Mouse (Mus musculus): ENCODE data around the gene Upk3b. TPM values are rescaled to one million over a fixed set of nuclear protein-coding genes. Genes with fewer than 3 reads are reported as not detected.
"Not testable (repeated sequence)": the region's sequence is repeated elsewhere in the genome, so short reads cannot be mapped to it uniquely, and the experiment has no call there.

Upk3b gene
- total RNA-seq, 2 experiments from 2014 or later, result not detected

DNA sequence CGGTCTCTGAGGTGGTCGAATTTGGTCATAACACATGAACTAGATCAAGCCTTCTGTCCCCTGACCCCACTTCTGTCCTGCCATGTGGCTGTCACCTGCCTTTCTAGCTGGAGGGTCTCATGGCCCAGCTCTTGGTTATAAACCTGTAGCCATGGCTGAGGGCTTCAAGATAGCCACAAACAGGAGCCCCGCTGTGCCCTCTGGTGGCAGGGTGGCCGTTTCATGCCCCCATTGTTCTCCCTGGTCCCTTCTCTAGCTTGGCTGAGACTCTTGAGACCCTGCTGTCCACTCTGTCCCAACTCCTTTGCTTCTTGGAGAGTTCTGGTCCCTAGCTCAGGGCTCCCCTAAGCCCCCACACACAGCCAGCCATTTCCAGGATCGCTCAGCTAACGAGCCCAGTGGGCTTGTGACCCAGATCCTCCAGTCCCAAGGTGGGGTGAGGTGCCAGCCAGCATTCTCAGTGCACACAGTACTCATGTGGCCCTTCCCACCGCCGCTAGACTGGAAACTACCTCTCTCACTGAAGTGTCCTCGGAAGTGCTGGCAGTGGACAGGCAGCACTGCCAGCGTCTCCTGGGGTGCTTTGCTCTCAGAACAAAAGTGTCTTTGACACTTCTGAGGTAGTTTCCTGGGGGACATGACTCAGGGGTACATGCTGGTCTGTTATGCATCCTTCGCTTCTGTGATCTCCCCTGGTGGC lies 10.5 kb upstream of the Upk3b start:
- intact Hi-C loops (cut with DNase I), result no loop called here
- DNase-seq, result no peak

DNA sequence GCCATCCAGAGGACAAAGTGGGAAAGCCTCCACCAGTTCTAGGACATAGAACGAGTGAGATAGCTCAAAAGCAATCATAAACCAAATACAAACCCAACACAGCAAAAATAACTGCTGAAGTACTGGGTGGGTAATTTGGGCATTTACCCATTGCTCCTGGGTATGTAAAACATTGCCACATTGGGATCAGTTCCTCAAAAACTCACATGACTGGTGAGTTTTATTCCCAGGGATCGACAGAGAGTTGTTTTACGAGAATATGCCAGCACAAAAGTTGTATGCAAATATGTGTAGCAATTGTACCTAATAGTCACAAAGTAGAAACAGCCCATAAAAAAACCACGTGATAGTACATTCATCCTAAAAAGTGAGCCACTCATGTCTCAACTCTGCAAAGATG lies 3.4 kb upstream of the Upk3b start:
- DNase-seq, result no peak
- intact Hi-C loops (cut with DNase I), result no loop called here

DNA sequence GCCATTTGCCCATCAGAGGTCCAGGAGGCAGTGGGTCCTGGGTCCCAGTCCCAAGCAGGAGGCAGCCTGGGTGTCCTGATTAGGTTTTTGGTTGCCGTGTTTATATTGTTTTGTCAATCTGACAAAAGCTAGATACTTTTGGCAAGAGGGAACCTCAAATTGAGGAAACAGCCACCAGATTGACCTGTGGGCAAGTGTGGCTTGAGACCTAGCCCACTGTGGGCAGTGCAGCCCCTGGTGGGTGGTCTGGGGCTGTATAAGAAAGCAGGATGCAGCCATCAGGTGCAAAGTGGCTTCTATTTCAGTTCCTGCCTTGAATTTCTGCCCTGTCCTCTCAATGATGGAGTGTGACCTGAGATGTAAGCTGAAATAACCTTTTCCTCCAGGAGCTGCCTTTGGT lies 3.0 kb upstream of the Upk3b start:
- no peak for DNase-seq
- intact Hi-C loops (cut with DNase I), result no loop called here

DNA sequence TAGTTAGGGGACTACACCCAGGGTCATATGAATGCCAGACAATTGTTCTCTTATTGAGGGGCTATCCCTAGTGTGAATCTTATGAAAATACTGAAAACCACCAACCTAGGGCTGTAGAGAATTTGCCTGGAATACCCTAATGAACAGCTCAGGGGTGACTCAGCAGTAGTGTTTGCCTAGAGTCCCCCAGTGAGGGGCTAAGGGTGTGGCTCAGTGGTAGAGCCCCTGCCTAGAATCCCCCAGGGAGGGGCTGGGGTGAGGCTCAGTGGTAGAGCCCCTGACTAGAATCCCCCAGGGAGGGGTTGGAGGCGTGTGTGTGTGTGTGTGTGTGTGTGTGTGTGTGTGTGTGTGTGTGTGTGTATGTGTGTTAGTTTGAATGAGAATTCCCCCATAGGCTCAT lies 1.6 kb upstream of the Upk3b start:
- no peak for DNase-seq
- intact Hi-C loops (cut with DNase I), result no loop called here

DNA sequence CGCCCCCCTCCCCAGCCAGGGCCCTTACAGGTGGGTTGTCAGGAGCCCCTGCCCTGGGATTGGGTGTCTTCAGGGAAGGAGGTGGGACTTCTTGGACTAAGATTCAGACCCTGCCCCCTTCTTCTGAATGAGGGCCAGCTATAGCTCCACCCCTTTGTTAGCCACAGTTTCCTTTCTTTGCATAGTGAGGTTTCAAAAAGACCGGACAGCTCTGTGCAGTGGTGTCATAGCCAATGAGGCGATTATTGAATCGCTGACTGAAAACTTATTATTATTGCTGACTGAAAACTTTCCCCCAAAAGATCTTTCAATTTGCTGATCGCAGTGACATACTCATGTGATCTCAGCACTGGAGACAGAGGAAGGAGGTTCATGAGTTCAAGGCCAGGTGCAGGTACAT lies 1.9 kb downstream of the Upk3b start:
- no peak for DNase-seq
- intact Hi-C loops (cut with DNase I), result no loop called here

DNA sequence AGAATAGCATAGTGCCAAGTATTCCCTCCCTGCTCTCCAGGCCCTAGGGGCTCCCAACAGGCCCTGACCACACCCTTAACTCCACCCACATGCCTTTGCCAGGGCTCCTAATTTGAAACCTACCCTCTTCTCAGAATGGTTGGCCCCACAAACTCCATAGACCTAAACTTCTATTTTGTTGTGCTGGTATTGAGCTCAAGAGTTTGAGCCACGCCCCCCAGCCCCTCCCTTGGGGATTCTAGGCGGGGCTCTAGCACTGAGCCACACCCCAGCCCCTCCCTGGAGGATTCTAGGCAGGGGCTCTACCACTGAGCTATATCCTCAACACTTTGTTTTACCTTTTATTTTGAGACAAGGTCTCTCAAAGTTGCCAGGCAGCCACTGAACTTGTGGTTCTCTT lies 3.0 kb downstream of the Upk3b start:
- DNase-seq, result no peak
- intact Hi-C loops (cut with DNase I), result no loop called here

DNA sequence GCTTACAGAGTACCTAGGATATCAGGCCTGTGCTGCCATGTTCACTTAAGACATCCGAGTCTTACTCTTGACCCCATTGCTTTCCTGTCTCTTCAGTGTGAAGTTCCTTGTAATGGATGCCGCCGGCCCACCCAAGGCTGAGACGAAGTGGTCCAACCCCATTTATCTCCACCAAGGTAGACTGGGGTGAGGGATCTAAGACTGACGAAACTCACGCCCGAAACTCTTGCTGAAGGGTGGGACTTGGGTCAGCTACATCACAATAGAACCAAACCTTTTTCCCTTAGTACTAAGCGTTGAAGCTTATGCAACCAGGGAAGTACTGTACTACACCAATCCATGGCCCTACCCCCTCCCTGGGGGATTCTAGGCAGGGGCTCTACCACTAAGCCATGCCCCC lies 3.4 kb downstream of the Upk3b start:
- intact Hi-C loops (cut with DNase I), result no loop called here
- no peak for DNase-seq

DNA sequence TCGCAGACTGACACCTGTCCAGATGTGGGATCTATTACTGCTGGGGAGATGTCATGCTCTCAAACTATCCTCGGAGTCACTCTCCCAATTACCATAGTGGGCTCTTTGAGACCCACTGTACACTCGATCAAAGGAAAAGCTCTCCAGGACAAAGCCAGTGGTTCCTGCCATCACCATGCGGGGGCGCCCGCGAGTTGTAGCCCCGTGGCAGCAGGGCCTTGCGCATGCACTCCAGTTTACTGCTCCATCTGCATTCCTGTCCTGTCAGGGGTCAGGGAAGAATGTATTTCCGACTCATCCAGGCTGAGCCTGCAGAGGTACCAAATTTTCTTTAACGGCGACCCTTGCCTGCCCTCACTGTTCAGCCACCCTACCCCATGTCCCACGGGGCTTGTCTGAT lies 6.6 kb downstream of the Upk3b start:
- DNase-seq, result no peak
- intact Hi-C loops (cut with DNase I), result no loop called here

DNA sequence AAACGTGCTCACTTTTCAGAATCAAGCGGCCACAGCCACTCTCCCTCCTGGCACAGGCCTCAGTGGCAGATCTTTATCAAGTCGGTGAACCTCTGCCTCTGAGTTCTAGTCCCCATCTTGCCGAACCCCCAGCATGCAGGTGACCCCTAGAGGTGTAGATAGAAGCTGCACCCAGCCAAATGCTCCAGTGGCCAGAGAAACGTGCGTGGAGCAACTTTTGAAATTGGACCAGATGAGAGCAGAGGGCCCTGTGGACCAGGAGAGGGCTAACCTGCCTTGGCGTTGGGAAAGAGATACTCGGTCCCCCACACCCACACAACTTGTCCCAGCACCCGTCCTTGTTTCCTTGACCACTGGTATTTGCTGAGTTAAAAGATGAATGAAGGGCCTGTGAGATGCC lies 7.1 kb downstream of the Upk3b start:
- intact Hi-C loops (cut with DNase I), result no loop called here
- no peak for DNase-seq

DNA sequence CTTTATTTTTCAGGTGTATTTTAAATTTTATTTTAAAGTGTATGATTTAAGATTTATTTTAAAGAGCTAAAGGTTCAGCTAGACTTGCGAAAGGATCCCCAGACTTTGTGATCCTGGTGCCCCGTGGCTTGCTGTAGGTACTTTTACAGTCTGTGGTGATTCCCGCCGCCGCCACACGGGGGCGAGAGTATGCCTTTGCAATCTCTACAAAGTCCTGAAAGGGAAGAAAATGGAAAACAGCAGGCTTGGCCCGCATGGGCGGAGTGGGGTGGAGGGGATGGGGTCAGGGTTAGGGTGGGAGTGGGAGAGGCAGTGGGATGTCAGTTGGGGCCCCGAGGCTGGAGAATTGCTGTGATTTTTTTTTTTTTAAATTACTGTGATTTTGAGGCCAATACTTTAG lies 7.7 kb downstream of the Upk3b start:
- intact Hi-C loops (cut with DNase I), result no loop called here

DNA sequence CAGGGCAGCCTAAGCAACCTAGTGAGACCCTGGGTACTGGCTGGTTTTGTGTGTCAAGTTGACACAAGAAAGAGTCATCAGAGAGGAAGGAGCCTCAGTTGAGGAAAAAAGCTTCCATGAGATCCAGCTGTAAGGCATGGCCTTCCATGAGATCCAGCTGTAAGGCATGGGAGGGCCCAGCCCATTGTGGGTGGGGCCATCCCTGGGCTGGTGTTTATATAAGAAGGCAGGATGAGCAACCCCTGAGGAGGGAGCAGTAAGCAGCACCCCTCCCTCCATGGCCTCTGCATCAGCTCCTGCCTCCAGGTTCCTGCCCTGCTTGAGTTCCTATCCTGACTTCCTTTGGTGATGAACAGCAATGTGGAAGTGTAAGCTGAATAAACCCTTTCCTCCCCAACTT lies 10.2 kb downstream of the Upk3b start:
- intact Hi-C loops (cut with DNase I), result not testable (repeated sequence)

More for the DNA sequence above, 7.7 kb downstream of the Upk3b start:
- peak; percentile 89 for DNase-seq

DNA sequence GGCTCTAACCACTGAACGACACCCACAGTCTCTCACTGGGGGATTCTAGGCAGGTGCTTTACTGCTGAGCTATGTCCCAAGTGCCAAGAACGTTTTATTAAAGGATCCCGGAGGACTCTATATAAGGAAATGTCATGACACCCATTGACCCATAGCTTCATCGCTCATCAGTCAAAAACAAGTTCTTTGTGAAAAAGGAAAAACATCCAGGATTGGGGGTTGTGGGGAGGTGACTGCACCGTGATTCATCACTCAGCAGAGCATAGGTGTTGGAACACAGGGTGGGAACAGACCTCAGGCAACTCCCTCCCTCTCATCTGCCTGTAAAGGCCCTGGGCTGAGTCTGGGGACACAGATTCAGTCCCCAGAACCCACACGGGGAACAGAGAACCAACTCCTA lies 11.6 kb downstream of the Upk3b start:
- intact Hi-C loops (cut with DNase I), result no loop called here
- DNase-seq, result no peak

More for the DNA sequence above, 10.2 kb downstream of the Upk3b start:
- not testable (repeated sequence) for DNase-seq

DNA sequence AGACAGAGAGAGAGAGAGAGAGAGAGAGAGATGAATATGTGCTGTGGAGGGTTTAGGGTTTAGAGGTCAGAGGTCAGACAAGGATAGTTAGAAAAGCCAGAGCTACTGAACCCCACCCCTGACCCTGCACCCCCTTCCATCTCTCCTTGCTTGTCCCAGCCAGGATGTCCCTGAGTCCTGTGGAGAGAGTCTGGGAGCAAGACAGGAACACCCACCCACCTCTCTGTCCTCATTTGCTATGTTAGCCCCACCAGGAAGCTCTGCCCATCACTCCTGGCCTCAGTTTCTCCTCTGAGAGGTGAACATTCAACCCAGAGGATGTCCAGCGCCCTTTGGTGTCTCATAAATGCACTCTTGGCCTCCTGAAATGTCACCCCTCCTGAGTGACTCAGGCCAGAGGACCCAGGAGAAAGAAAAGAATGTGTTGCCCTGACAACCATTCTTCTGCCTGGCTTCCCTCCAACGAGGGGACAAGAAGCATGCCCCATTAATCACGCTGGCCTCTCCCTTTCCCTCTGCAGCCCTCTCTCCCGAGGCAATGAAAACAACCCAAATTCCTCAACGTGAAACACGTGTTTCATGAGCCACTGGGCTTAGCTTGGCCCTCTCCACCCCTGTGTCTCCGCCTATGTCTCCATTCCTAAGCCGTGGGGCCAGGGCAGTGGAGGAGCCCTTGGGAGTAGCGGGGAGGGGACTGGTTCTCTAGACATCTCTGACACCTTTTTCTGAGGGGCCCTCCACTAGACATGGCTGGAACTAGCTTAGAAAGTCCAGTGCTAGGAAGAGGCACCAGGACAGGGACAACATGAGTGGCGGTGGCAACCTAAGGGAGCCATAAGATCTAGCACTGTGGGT lies 13.2 kb downstream of the Upk3b start:
- peak; percentile 43 for DNase-seq
- intact Hi-C loops (cut with DNase I), result no loop called here

DNA sequence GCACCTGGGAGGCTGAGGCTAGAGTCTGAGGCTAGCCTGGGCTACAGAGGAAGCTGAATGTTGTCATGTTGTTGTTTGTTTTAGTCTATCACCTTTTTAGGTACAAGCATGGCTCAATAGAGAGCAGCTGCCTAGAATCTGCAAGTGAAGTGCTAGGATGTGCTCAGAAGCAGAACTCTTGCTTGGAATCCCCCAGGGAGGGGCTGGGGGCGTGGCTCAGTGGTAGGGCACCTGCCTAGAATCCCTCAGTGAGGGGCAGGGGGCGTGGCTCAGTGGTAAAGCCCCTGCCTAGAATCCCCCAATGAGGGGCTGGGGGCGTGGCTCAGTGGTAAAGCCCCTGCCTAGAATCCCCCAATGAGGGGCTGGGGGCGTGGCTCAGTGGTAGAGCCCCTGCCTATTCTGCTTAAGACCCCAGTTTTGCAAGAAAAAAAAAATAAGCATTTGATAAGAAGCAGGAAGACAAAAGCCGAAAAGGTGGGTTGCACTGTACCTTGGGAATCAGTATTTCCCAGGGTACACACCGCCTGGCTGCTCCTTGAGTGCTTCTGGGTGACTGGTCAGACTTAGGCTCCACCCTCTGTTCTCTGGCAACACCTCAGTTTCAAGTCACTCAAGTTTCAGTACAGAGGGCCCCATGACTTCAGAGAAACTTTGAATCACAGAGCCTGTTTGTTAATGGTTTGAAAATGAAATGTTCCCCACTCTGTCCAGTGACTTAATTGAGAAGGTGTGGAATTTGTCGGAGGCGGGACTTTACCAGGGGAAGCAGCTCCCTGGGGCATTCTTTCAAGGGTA lies 14.8 kb downstream of the Upk3b start:
- intact Hi-C loops (cut with DNase I), result no loop called here
- DNase-seq, result no peak

DNA sequence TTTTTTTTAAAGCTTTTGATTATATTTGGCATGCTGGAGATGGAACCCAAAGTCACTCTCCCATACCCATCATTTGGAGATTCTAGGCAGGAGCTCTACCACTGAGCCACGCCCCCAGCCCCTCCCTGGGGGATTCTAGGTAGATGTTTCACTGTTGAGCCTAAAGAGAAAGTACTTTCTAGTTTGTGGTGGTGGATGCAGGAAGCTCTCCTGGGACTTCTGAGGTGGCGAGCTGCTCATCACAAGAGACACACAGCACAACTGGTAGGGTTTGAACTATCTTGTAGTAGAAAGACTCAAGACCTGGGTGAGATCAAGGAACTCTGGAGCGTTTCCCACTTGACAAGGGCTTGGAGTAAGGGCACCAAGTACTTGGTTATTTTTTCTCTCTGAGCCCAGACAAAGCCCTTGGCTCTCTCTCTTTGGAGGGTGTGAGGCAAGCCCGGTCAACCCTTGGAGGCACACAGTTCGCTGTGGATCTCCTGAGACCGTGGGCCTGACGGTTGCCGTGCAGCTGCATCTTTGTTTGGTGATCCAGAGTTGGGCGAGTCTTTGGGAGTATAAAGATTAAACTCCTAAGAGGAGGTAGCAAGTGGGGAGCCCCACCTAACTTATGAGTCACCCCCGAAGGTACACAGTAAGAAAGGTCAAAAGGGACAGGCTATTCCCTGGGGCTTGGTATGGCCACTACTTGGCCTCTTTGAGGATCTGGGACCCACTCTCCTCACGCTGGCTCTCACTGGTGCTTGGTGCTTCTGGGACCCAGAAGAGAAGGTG lies 16.2 kb downstream of the Upk3b start, which contains the start of gene Upk3bl:
Upk3bl (plus strand) TSS at position 192 of the 777 bp plus-strand sequence.
- DNase-seq, result no peak
- intact Hi-C loops (cut with DNase I), result no loop called here

DNA sequence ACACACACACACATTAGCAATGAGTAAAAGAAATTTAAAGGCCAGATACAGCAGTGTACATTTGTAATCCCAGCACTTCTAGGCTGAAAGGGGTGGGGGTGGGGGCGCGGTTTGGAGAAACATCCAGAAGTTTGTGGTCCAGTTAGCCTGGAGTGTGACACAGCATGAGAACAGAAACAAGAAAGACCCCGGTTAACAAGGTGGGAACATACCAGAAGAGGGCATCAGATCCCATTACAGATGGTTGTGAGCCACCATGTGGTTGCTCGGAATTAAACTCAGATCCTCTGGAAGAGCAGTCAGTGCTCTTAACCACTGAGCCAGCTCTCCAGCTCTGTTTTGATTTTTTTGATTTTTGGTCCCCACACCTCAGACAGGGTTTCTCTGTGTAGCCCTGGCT lies 17.8 kb downstream of the Upk3b start:
- intact Hi-C loops (cut with DNase I), result no loop called here
- no peak for DNase-seq

DNA sequence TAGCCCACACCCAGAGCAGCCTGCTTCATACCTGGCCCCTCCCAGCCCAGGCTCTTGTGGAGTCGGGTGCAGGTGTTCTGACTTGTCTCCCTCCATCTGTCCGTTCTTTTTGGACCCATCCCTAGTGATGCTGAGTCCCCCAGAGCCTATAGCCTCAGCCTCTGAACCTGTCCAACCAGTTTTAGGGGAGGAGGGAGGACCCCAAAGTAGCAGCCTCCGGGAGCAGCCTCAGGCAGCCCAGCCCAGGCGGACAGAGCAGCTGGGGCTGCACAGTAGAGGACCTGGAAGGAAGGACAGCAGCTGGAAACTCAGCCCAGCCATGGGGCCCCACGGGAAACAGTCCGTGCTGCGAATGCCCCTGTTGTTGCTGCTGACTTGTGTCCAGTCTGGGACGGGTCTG lies 18.8 kb downstream of the Upk3b start:
- intact Hi-C loops (cut with DNase I), result no loop called here
- no peak for DNase-seq

DNA sequence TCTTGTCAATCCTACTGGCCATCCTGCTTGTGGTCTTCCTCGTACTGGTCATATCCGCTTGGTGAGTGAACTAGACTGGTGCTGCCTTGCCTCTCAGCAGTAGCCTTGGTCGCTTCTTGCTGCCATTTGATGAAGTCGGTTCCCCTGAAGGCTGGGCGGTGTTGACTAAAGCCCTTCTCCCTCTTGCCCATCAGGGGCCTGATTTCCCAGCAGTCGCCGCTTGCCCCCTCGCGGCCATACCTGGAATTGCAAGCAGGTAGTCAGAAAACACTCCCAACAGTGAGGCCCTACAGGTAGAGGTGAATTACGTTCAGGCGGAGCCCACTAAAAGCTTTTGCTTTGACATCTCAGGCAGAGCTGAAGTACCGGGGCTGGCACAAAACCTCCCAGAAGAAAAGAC lies 23.3 kb downstream of the Upk3b start:
- intact Hi-C loops (cut with DNase I), result no loop called here
- peak; percentile 84 for DNase-seq

DNA sequence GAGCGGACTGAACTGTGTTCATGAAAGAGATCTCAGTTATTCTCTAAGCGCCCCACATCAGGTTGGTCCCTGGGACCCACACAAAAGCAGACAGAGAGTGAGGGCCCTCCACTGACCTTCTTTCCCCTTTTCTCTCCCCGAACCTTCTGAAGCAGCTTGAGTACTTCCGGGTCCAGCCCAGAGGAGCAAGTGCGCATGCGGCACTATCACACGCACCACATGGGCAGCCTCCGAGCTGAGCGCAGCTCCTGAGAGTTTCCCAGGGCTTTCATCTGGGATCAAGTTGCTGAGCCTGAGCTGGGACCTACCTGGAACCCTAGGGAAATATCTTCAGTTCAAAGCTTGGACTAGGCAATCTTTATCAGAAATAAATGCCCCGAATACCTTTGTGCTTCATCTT lies 25.6 kb downstream of the Upk3b start:
- intact Hi-C loops (cut with DNase I), result no loop called here
- DNase-seq, result no peak

DNA sequence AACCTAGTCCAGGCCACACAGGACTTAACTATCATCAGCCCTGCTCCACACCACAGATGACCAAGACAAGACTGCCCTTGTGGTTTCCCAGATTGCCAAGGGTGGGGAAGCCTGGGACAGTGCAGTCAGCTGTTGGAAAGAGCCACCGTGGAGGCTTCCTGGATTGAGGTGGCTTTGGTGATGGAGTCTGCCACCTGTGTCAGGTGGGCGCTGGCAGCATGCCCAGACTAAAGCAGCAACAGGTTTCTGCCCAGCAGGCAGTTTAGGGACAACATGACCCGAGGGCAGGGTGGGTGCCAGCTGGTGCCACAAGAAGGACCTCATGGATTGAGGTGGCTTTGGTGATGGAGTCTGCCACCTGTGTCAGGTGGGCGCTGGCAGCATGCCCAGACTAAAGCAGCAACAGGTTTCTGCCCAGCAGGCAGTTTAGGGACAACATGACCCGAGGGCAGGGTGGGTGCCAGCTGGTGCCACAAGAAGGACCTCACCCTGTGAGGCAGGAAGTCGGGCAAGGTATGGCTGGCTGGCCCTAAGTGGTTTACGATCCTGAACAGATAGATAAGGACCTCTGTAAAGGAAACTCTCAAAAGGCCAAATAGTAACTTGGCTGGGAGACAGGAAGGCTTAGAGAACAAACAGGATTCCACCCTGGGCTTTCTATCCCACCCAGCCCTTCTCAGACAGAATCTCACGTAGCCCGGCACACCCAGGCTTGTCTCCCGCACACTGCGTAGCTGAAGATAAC lies 28.3 kb downstream of the Upk3b start:
- DNase-seq; intact Hi-C loops (cut with DNase I): not testable (repeated sequence)
